In the genomic region with DNA sequence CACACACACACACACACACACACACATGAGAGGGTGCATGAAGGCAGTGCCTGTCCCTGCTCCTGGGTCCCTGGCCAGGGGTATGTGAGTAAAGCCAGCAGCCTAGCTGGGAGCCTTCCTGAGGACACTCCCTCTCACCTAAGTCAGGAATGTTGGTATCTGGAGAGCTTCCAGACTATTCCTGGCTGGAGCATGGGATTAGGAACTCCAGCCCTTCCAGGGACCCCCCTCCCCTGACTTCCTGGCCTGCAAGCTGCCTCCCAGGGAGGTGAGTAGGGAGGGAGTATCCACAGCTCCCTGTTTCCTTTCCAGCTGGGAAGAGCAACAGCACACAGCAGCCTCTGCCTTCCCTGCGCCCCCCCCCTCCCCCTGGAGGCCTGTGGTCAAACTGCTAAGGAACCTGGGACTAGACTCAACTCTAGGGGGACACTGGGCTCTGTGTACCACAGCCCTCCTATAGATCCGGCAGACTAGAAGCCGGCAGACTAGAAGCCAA, we compare ENCODE assay signal across 8 mouse cellular contexts. TPM values are rescaled to one million over a fixed set of nuclear protein-coding genes. Genes with fewer than 3 reads are reported as not detected.
A peak's percentile ranks its signal among the peaks of the same experiment; 100 is the strongest.
DNase-seq lines count a peak whose midpoint lies in the region; ATAC-seq and TF ChIP-seq lines count a peak whose summit lies in the region.

No protein-coding gene starts in this region.

- H3K27me3 ChIP-seq in midbrain, postnatal 0 days (ENCODE audit: insufficient read depth, low read length), result no peaks in the 10 kb centered on the region
- no peaks in the 10 kb centered on the region for H3K27me3 ChIP-seq in midbrain, embryonic 14.5 days (ENCODE audit: control insufficient read depth, insufficient read depth, low read length)
- H3K27me3 ChIP-seq in heart, embryonic 11.5 days (ENCODE audit: control insufficient read depth, insufficient read depth, low read length), result peaks cover under 1% of the 10 kb centered on the region; the same call in 1 of the 2 replicates
- H3K27me3 ChIP-seq in stomach, embryonic 16.5 days (ENCODE audit: control insufficient read depth, insufficient read depth, low read length), result no peaks in the 10 kb centered on the region
- 0 out of 2 replicates have a peak, but pooled peaks cover 9% of the 10 kb centered on the region for H3K27me3 ChIP-seq in midbrain, embryonic 13.5 days

- 30% methylated on average over 3 of the region's 3 CpGs for WGBS in midbrain, postnatal 0 days
- 24% methylated on average over 3 of the region's 3 CpGs for WGBS in midbrain, embryonic 14.5 days
- 7% methylated on average over 3 of the region's 3 CpGs for WGBS in heart, embryonic 11.5 days (ENCODE audit: insufficient replicate concordance)
- WGBS in stomach, embryonic 16.5 days, result 12% methylated on average over 3 of the region's 3 CpGs
- WGBS in midbrain, embryonic 13.5 days, result 42% methylated on average over 3 of the region's 3 CpGs

- H3K9me3 ChIP-seq in midbrain, postnatal 0 days (ENCODE audit: low read length), result no peaks in the 10 kb centered on the region
- no peaks in the 10 kb centered on the region for H3K9me3 ChIP-seq in midbrain, embryonic 14.5 days (ENCODE audit: control insufficient read depth, low read length)
- H3K9me3 ChIP-seq in heart, embryonic 11.5 days (replicated peaks; ENCODE audit: control insufficient read depth, low read length), result no peaks in the 10 kb centered on the region
- no peaks in the 10 kb centered on the region for H3K9me3 ChIP-seq in stomach, embryonic 16.5 days (replicated peaks; ENCODE audit: control insufficient read depth, low read length)
- no peaks in the 10 kb centered on the region for H3K9me3 ChIP-seq in midbrain, embryonic 13.5 days

- no peak overlapping the region for H3K9ac ChIP-seq in midbrain, postnatal 0 days (replicated peaks; ENCODE audit: low read length, poor library complexity, severe bottlenecking)
- H3K9ac ChIP-seq in midbrain, embryonic 14.5 days (replicated peaks; ENCODE audit: low read length), result no peak overlapping the region
- peak overlapping the region; percentile 69 for H3K9ac ChIP-seq in heart, embryonic 11.5 days (ENCODE audit: low read depth, low read length)
- H3K9ac ChIP-seq in stomach, embryonic 16.5 days (ENCODE audit: low read length), result 0 out of 2 replicates have a peak overlapping the region, but pooled peaks have one; percentile 39
- H3K9ac ChIP-seq in midbrain, embryonic 13.5 days (replicated peaks), result no peak overlapping the region

- H3K4me1 ChIP-seq in midbrain, postnatal 0 days (ENCODE audit: insufficient read depth, low read length), result no peaks in the 10 kb centered on the region
- no peaks in the 10 kb centered on the region; the same call in 1 of the 2 replicates for H3K4me1 ChIP-seq in midbrain, embryonic 14.5 days (ENCODE audit: control insufficient read depth, insufficient read depth, low read length)
- H3K4me1 ChIP-seq in heart, embryonic 11.5 days (ENCODE audit: control insufficient read depth, insufficient read depth, low read length), result peaks cover 52% of the 10 kb centered on the region
- peaks cover 11% of the 10 kb centered on the region for H3K4me1 ChIP-seq in stomach, embryonic 16.5 days (ENCODE audit: control insufficient read depth, insufficient read depth, low read length)
- peaks cover 10% of the 10 kb centered on the region for H3K4me1 ChIP-seq in midbrain, embryonic 13.5 days (replicated peaks)

- ATAC-seq in midbrain, postnatal 0 days (ENCODE audit: low FRiP score), result no peak; the same call in 1 of the 2 replicates
- ATAC-seq in midbrain, embryonic 14.5 days (ENCODE audit: low FRiP score, low TSS enrichment), result no peak
- ATAC-seq in heart, embryonic 11.5 days (replicated peaks; ENCODE audit: insufficient number of reproducible peaks, low FRiP score, low TSS enrichment), result peak; percentile 71
- ATAC-seq in stomach, embryonic 16.5 days (ENCODE audit: insufficient read depth, low FRiP score), result peak; percentile 55
- no peak for ATAC-seq in midbrain, embryonic 13.5 days

- H3K27ac ChIP-seq in midbrain, postnatal 0 days (ENCODE audit: low read depth, low read length), result 0 out of 2 replicates have a peak overlapping the region, but pooled peaks have one; percentile 3
- no peak overlapping the region for H3K27ac ChIP-seq in midbrain, embryonic 14.5 days (replicated peaks; ENCODE audit: low read depth, low read length)
- peak overlapping the region; percentile 97 for H3K27ac ChIP-seq in heart, embryonic 11.5 days (ENCODE audit: low read depth, low read length)
- peak overlapping the region; percentile 38; the same call in 1 of the 2 replicates for H3K27ac ChIP-seq in stomach, embryonic 16.5 days (ENCODE audit: low read length)
- H3K27ac ChIP-seq in midbrain, embryonic 13.5 days, result no peak overlapping the region

- peak; percentile 30 for TF ChIP-seq CTCF in midbrain, postnatal 0 days (IDR thresholded peaks at IDR 0.05)

- no peak overlapping the region for H3K4me2 ChIP-seq in midbrain, postnatal 0 days (ENCODE audit: low read depth, low read length, poor library complexity, severe bottlenecking)
- no peak overlapping the region for H3K4me2 ChIP-seq in midbrain, embryonic 14.5 days (ENCODE audit: low read length)
- peak overlapping the region; percentile 65 for H3K4me2 ChIP-seq in heart, embryonic 11.5 days
- H3K4me2 ChIP-seq in stomach, embryonic 16.5 days (ENCODE audit: low read depth, low read length), result no peak overlapping the region
- no peak overlapping the region for H3K4me2 ChIP-seq in midbrain, embryonic 13.5 days (replicated peaks)

- no peak for DNase-seq in midbrain, postnatal 0 days (ENCODE audit: low spot score)
- DNase-seq in midbrain, embryonic 14.5 days, result no peak
- peak; percentile 86 for DNase-seq in kidney, postnatal 14 days
- DNase-seq in cerebellum, adult 11 months, result no peak
- no peak for DNase-seq in T-cell, adult 2 months (ENCODE audit: low spot score)

- H3K36me3 ChIP-seq in midbrain, postnatal 0 days (ENCODE audit: insufficient read depth, low read length), result no peaks in the 10 kb centered on the region
- H3K36me3 ChIP-seq in midbrain, embryonic 14.5 days (ENCODE audit: control insufficient read depth, insufficient read depth, low read length), result no peaks in the 10 kb centered on the region
- H3K36me3 ChIP-seq in heart, embryonic 11.5 days (ENCODE audit: control insufficient read depth, insufficient read depth, low read length), result no peaks in the 10 kb centered on the region
- no peaks in the 10 kb centered on the region for H3K36me3 ChIP-seq in stomach, embryonic 16.5 days (ENCODE audit: control insufficient read depth, insufficient read depth, low read length)
- H3K36me3 ChIP-seq in midbrain, embryonic 13.5 days, result no peaks in the 10 kb centered on the region

- no peak overlapping the region for H3K4me3 ChIP-seq in midbrain, postnatal 0 days (ENCODE audit: low read depth, low read length)
- H3K4me3 ChIP-seq in midbrain, embryonic 14.5 days (replicated peaks; ENCODE audit: low read depth, low read length), result no peak overlapping the region
- H3K4me3 ChIP-seq in heart, embryonic 11.5 days (ENCODE audit: low read depth, low read length), result peak overlapping the region; percentile 24
- no peak overlapping the region for H3K4me3 ChIP-seq in stomach, embryonic 16.5 days (replicated peaks; ENCODE audit: low read length)
- H3K4me3 ChIP-seq in midbrain, embryonic 13.5 days (replicated peaks), result no peak overlapping the region

RNA-seq across cellular contexts. Expression of a gene that starts 1.2 kb away (rescaled TPM):
- total RNA-seq in midbrain, postnatal 0 days (2014; rRNA removed), result 0.05 TPM in 1 of 2 replicates, not detected in the other
- 0.05 TPM in 1 of 2 replicates, not detected in the other for polyA plus RNA-seq in midbrain, postnatal 0 days (2015; fragmentation: Nextera tagmentation; extraction: Ambion mirVana)
- 0.12 TPM in 1 of 2 replicates, not detected in the other for polyA plus RNA-seq in midbrain, embryonic 14.5 days (2014; fragmentation: Nextera tagmentation; extraction: Ambion mirVana)
- 8.7 and 8.9 TPM in 2 replicates for polyA plus RNA-seq in heart, embryonic 11.5 days (2014; fragmentation: Nextera tagmentation; extraction: Ambion mirVana)
- 0.19 and 0.22 TPM in 2 replicates for polyA plus RNA-seq in stomach, embryonic 16.5 days (2015; fragmentation: Nextera tagmentation; extraction: Ambion mirVana)
- polyA plus RNA-seq in midbrain, embryonic 13.5 days (2015; fragmentation: Nextera tagmentation; extraction: Ambion mirVana), result 0.09 and 0.15 TPM in 2 replicates

RNA-seq across cellular contexts. Expression of a gene that starts 26.1 kb away (rescaled TPM):
- total RNA-seq in midbrain, postnatal 0 days (2014; rRNA removed), result 118 and 132 TPM in 2 replicates
- 124 and 126 TPM in 2 replicates for polyA plus RNA-seq in midbrain, postnatal 0 days (2015; fragmentation: Nextera tagmentation; extraction: Ambion mirVana)
- polyA plus RNA-seq in midbrain, embryonic 14.5 days (2014; fragmentation: Nextera tagmentation; extraction: Ambion mirVana), result 50.7 and 68.6 TPM in 2 replicates
- 0.69 and 0.73 TPM in 2 replicates for polyA plus RNA-seq in heart, embryonic 11.5 days (2014; fragmentation: Nextera tagmentation; extraction: Ambion mirVana)
- 2.4 TPM in 2 replicates for polyA plus RNA-seq in stomach, embryonic 16.5 days (2015; fragmentation: Nextera tagmentation; extraction: Ambion mirVana)
- polyA plus RNA-seq in midbrain, embryonic 13.5 days (2015; fragmentation: Nextera tagmentation; extraction: Ambion mirVana), result 35.3 and 36.9 TPM in 2 replicates

Comparison
In these comparisons a context has a peak if more than half of its experiments do, and no peak if none do; other contexts are left out.
1. H3K27ac ChIP-seq: peak in midbrain, postnatal 0 days (single experiment), heart, embryonic 11.5 days (single experiment) and stomach, embryonic 16.5 days (single experiment); none in midbrain, embryonic 14.5 days (single experiment) and midbrain, embryonic 13.5 days (single experiment).
2. ATAC-seq: peak in heart, embryonic 11.5 days (single experiment) and stomach, embryonic 16.5 days (single experiment); none in midbrain, postnatal 0 days (single experiment), midbrain, embryonic 14.5 days (single experiment) and midbrain, embryonic 13.5 days (single experiment).
3. H3K9ac ChIP-seq: peak in heart, embryonic 11.5 days (single experiment) and stomach, embryonic 16.5 days (single experiment); none in midbrain, postnatal 0 days (single experiment), midbrain, embryonic 14.5 days (single experiment) and midbrain, embryonic 13.5 days (single experiment).
4. RNA of a gene that starts 26.1 kb away (polyA plus RNA-seq): 124 to 126 TPM in midbrain, postnatal 0 days, 50.7 to 68.6 TPM in midbrain, embryonic 14.5 days and 35.3 to 36.9 TPM in midbrain, embryonic 13.5 days; 2.4 TPM in stomach, embryonic 16.5 days and 0.69 to 0.73 TPM in heart, embryonic 11.5 days; every median in the first group is over 10 times any median in the second.